Mouse (Mus musculus) midbrain, embryonic 15.5 days (tissue): ENCODE measurements around the gene Bend5. TPM values are rescaled to one million over a fixed set of nuclear protein-coding genes. Genes with fewer than 3 reads are reported as not detected.
A peak's percentile ranks its signal among the peaks of the same experiment; 100 is the strongest.

Source experiments
- ATAC-seq: fragments of 200-750 bp; cut with Nextera tagmentation; replicated peaks from 2 replicates; pipeline ENCODE4 v1.8.0; 2017; ENCODE audit warnings: moderate TSS enrichment
- H3K27ac ChIP-seq: fragments of 300-500 bp; sonication (generic); 2 replicates; pipeline ENCODE4 v1.5.1; 2015; ENCODE audit warnings: mild to moderate bottlenecking, inconsistent platforms
- H3K27me3 ChIP-seq: fragments of 300-500 bp; sonication (generic); replicated peaks from 2 replicates; pipeline ENCODE4 v1.6.1; 2015; ENCODE audit warnings: inconsistent platforms
- H3K36me3 ChIP-seq: fragments of 300-500 bp; sonication (generic); replicated peaks from 2 replicates; pipeline ENCODE4 v1.6.1; 2015; ENCODE audit warnings: inconsistent platforms
- H3K4me1 ChIP-seq: fragments of 300-500 bp; sonication (generic); 2 replicates; pipeline ENCODE4 v1.6.1; 2015; ENCODE audit warnings: inconsistent platforms
- H3K4me2 ChIP-seq: fragments of 300-500 bp; sonication (generic); 2 replicates; pipeline ENCODE4 v1.6.1; 2015; ENCODE audit warnings: inconsistent platforms, mild to moderate bottlenecking, moderate library complexity
- H3K4me3 ChIP-seq: fragments of 300-500 bp; sonication (generic); 2 replicates; pipeline ENCODE4 v1.5.1; 2015; ENCODE audit warnings: mild to moderate bottlenecking, inconsistent platforms
- H3K9ac ChIP-seq: fragments of 300-500 bp; sonication (generic); 2 replicates; pipeline ENCODE4 v1.6.1; 2015; ENCODE audit warnings: mild to moderate bottlenecking, inconsistent platforms
- H3K9me3 ChIP-seq: fragments of 300-500 bp; sonication (generic); 2 replicates; pipeline ENCODE4 v1.6.1; 2016; ENCODE audit warnings: inconsistent platforms
- WGBS: fragments of 180-500 bp; shearing (Covaris S2); methylation state at CpG from one replicate; pipeline ENCODE4 v1.1.7; 2015; ENCODE audit warnings: mixed read lengths; 5-methylcytosine and 5-hydroxymethylcytosine counted together
- polyA plus RNA-seq: library from polyadenylated mRNA; unstranded; fragments of >200 nt; fragmentation: Nextera tagmentation; extraction: Ambion mirVana; gene quantifications from 2 replicates; pipeline ENCODE4 v1.2.1, GENCODE M21; 2015

The Bend5 gene
- polyA plus RNA-seq, result 77.5 and 78.7 TPM in 2 replicates

DNA sequence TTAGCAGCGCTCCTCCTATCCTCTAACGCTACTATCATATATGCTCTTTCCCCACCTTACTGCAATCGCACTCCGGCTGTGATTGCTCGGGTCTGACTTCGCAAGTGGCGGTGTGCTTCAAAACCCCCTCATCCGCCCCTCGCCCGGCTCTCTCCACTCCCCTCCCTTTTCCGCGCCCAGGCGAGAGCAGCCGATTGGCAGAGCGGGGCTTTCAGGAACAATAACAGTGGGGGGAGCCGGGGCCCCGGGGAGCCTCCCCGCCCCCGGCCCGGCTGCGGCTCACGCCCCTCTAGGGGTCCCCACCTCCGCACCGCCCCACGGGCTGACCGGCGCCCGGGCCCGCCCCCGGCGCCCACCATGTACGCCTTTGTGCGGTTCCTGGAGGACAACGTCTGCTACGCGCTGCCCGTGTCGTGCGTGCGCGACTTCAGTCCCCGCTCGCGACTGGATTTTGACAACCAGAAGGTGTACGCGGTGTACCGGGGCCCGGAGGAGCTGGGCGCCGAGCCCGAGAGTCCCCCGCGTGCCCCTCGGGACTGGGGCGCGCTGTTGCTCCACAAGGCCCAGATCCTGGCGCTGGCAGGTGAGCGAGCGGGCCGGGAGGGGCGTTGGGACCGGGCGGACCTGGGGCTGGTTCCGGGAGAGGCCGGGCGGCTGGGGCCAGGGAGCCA, at the start of gene Bend5:
TSS of gene Bend5 (plus strand) at position 189 of the 671 bp plus-strand sequence.
- H3K9ac ChIP-seq, result peak within 1 kb of the TSS; percentile 100
- H3K27me3 ChIP-seq, result no peaks in the 10 kb centered on the region
- H3K4me3 ChIP-seq, result peak within 1 kb of the TSS; percentile 96
- WGBS, result under 1% methylated on average over 66 of the region's 66 CpGs
- H3K4me2 ChIP-seq, result peak within 1 kb of the TSS; percentile 72
- peaks cover 35% of the 10 kb centered on the region for H3K4me1 ChIP-seq
- no peaks in the 10 kb centered on the region for H3K36me3 ChIP-seq
- H3K9me3 ChIP-seq, result no peaks in the 10 kb centered on the region
- peak; percentile 98 for ATAC-seq
- peak within 1 kb of the TSS; percentile 94 for H3K27ac ChIP-seq

DNA sequence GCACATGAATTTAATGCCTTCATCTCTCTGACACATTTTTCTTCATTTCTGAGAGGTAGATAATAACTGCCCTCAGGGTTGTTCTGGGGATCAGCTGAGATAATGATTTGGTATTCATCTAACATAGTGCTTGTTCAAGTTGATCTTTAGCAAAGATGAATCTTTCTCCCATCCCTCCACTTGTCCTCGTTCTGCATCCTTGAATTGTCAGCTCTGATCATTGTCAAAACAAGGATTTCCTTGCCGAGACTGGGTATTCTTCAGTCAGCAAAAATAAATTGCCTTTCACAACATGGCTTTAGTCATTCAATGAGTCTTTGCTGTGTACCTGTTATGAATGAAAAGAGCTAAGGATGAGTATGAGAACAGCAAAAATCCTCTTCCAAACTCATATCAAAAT, 47.0 kb upstream of the Bend5 start:
- no peak overlapping the region for H3K4me3 ChIP-seq
- H3K4me2 ChIP-seq, result no peak overlapping the region
- ATAC-seq, result no peak
- no peaks in the 10 kb centered on the region for H3K36me3 ChIP-seq
- no peaks in the 10 kb centered on the region for H3K27me3 ChIP-seq
- no peaks in the 10 kb centered on the region for H3K9me3 ChIP-seq
- H3K9ac ChIP-seq, result no peak overlapping the region
- H3K27ac ChIP-seq, result no peak overlapping the region
- no peaks in the 10 kb centered on the region for H3K4me1 ChIP-seq
- WGBS, result 61% methylated on average over 2 of the region's 2 CpGs

DNA sequence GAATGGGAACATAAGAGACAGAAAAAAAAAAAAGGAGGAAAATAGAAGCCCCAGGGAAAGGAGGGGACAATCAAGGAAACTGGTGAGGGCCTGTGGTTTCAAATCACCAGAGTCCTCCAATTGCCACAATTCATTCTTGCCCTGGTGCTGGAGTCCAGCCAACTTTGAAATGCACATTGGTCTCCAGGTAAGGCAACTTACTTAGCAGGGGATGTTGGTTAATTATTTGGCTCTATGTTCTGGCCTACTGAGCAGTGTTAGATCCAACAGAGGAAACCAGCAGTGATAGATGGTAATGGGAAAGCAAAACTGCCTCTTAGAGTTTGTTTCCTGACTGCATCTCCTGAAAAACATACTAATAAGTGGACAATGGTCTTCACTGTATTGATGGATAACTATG, 37.6 kb upstream of the Bend5 start:
- Histone ChIP-seq H3K9me3 (no peaks in the 10 kb centered on the region), H3K9ac (no peak overlapping the region), H3K4me3 (no peak overlapping the region), H3K4me1 (no peaks in the 10 kb centered on the region), H3K36me3 (no peaks in the 10 kb centered on the region), H3K4me2 (no peak overlapping the region), H3K27ac (no peak overlapping the region), H3K27me3 (no peaks in the 10 kb centered on the region)
- no peak for ATAC-seq

DNA sequence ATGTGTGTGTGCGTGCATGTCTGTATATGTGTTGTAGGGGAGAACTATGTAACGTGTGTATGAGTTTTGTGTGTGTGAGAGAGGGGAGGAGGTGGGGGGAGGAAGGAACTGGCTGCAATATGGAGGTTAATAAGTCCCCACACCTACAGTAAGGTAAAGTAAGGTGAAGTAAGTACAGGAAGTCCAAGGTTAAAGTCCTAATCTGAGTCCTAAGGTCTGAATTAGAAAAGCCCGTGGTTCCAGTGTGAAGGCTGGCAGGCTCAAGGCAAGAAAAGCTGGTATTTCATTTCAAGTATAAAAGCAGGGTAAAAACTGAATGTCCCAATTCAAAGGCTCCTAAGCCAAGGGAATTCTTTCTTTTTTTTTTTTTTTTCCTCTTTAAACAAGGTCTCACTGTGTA, 36.7 kb upstream of the Bend5 start:
- Histone ChIP-seq H3K9me3 (no peaks in the 10 kb centered on the region), H3K9ac (no peak overlapping the region), H3K27ac (no peak overlapping the region), H3K36me3 (no peaks in the 10 kb centered on the region), H3K4me3 (no peak overlapping the region), H3K27me3 (no peaks in the 10 kb centered on the region), H3K4me2 (no peak overlapping the region), H3K4me1 (no peaks in the 10 kb centered on the region)
- 97% methylated on average over 3 of the region's 3 CpGs for WGBS
- no peak for ATAC-seq

DNA sequence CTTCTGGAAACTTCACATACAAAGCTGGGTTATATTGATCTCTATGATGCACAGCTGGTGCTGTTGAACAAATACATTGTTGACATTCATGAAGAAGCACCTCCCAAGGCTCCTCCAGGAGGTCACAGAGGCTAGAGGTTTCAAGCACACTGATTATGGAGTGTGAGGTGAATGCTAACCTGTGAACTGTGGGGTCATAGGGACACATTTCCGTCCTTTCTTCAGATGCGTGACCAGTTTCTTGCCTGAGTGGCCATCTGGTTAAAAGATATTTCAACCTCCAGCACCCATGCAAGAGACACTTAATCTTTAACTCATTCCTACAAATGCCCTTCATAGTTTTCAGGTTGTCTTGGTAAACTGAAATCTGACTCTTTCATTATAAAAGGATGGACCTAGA, 31.7 kb upstream of the Bend5 start:
- Histone ChIP-seq H3K9me3 (no peaks in the 10 kb centered on the region), H3K27me3 (no peaks in the 10 kb centered on the region), H3K4me3 (no peak overlapping the region), H3K36me3 (no peaks in the 10 kb centered on the region), H3K9ac (no peak overlapping the region), H3K4me2 (no peak overlapping the region), H3K4me1 (no peaks in the 10 kb centered on the region), H3K27ac (no peak overlapping the region)
- no peak for ATAC-seq
- WGBS, result 81% methylated on average over 2 of the region's 2 CpGs

DNA sequence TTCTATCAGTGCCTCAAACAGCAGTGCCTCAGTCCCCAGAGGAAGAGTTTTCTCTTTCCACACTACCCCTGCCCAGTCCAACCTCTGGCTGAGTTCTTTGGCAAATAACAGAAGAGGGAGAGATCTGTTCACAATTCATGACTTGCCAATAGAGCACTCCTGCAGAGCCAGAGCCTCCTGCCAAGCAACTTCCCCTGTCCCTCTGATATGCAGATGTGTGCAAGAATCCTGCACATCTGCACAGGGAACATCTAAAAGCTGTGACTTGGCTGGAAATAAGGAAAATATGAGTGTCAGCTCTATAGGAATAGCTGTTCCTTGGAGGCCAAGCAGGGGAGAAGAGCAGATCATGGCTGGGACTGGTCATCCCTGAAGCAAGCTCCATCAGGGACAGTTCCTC, 24.1 kb upstream of the Bend5 start:
- ATAC-seq, result no peak
- no peak overlapping the region for H3K4me3 ChIP-seq

DNA sequence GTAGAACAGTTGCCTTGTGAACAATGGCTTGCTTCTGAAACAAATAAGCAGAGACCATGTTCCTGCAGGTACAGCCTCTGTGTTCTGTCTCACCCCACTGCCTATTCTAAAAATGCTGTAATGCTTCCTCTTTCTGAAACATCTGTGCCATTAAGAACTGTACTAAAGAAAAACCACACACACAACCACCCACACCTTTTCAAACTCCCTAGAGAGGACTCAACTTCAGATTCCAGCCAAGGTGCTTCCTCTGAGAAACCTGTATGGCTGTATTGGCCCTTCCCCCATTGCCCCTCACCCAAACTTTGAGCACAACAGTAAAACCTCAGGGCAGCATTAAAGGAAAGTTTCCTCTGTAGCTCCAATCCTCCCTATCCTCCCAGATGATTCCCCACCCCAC, 15.0 kb upstream of the Bend5 start:
- no peaks in the 10 kb centered on the region for H3K27me3 ChIP-seq
- no peaks in the 10 kb centered on the region for H3K4me1 ChIP-seq
- ATAC-seq, result no peak
- H3K9me3 ChIP-seq, result no peaks in the 10 kb centered on the region
- H3K4me3 ChIP-seq, result no peak overlapping the region
- no peak overlapping the region for H3K27ac ChIP-seq
- H3K9ac ChIP-seq, result no peak overlapping the region
- no peak overlapping the region for H3K4me2 ChIP-seq
- H3K36me3 ChIP-seq, result no peaks in the 10 kb centered on the region

More for the DNA sequence above, 24.1 kb upstream of the Bend5 start:
- Histone ChIP-seq H3K36me3 (no peaks in the 10 kb centered on the region), H3K4me1 (no peaks in the 10 kb centered on the region), H3K4me2 (no peak overlapping the region), H3K27me3 (no peaks in the 10 kb centered on the region), H3K9ac (no peak overlapping the region), H3K9me3 (no peaks in the 10 kb centered on the region), H3K27ac (no peak overlapping the region)

DNA sequence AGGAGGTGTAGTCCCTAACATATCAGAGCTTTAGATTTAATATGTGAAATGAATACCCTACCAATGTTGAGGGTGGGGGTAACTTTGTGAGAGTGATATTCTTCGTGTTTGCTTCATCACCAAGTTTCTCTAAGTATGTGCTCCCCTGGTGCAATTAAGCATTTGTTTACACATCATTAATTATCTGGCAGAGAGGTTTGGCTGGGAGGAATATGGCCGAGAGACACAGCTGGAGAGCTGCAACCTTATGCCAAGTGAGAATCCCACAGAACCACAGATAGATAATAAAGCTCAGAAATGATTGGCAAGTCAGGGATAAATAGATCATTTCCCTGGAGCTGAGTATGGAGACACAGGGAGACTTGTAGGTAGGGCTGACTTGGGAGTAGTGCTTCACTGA, 14.1 kb upstream of the Bend5 start:
- WGBS, result 47% methylated on average over 2 of the region's 2 CpGs
- Histone ChIP-seq H3K9ac (no peak overlapping the region), H3K36me3 (no peaks in the 10 kb centered on the region), H3K27ac (no peak overlapping the region), H3K9me3 (no peaks in the 10 kb centered on the region), H3K4me2 (no peak overlapping the region), H3K4me3 (no peak overlapping the region), H3K4me1 (no peaks in the 10 kb centered on the region), H3K27me3 (no peaks in the 10 kb centered on the region)
- ATAC-seq, result no peak

DNA sequence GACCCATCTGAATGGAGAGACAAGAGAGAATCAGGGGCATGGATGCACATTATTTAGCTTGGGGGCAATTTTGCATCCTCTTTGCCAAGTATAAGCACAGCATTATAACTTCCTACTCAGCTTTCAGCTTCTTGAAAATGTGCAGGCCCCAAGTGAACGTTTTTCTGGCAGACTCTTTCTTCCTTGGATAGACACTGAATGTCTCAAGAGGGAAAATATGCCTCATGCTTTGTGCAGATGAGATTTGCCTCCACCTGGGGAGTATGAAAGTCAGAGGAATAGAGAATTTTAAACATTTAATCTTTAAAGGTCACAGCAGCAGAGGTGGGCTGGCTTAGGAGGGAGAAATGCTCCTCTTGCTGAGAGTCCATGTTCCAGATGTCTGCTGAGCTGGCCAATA, 11.6 kb upstream of the Bend5 start:
- Histone ChIP-seq H3K4me2 (no peak overlapping the region), H3K4me3 (no peak overlapping the region), H3K27ac (no peak overlapping the region), H3K9ac (no peak overlapping the region), H3K27me3 (no peaks in the 10 kb centered on the region), H3K4me1 (no peaks in the 10 kb centered on the region), H3K9me3 (no peaks in the 10 kb centered on the region), H3K36me3 (no peaks in the 10 kb centered on the region)
- ATAC-seq, result no peak
- WGBS, result 58% methylated on average over 1 of the region's 1 CpGs

DNA sequence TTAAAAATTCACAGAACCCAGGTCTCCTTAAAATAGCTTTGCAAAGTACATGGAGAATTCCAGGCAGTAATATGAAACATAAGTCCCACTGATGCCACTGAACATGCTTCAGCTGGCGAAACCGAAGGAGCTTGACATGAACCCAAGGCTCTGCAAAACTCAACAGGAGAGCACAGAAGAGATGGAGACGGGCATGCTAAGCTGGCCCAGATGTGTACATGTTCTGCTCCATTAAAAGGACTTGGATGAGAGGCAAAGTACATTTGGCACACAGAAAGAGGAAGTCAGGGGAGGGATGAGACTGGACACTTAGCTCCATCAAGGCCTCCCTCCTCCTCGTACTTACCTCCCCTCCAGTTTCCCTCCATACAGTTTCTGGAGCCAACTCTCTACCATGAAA, 4.1 kb upstream of the Bend5 start:
- ATAC-seq, result no peak
- WGBS, result 84% methylated on average over 4 of the region's 4 CpGs
- H3K9me3 ChIP-seq, result no peaks in the 10 kb centered on the region

DNA sequence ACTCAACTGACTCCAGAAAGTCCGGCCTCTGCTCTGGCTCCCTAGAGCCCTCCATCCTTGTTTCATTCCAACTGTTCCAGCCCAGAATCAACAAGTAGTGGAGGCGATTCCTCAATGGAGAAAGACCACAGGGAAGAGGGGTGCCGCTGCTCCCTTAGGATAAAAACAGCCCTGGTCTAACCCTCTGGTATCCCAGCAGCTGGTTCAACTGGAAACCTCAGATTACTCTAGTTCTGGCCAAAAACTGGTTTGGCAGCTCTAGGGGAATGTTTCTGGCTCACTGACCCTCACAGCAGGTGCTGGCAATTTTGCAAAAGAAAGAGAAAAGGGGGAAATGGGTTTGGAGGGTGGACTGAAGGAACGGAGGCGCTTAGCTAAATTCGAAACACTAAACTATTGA, 407 bp upstream of the Bend5 start:
- Histone ChIP-seq H3K9me3 (no peaks in the 10 kb centered on the region), H3K27ac (peak overlapping the region; percentile 94), H3K36me3 (no peaks in the 10 kb centered on the region), H3K27me3 (no peaks in the 10 kb centered on the region), H3K4me3 (peak overlapping the region; percentile 96), H3K4me2 (peak overlapping the region; percentile 72), H3K4me1 (peaks cover 35% of the 10 kb centered on the region), H3K9ac (peak overlapping the region; percentile 100)
- 0% methylated on average over 6 of the region's 6 CpGs for WGBS
- ATAC-seq, result peak; percentile 27

More for the DNA sequence above, 4.1 kb upstream of the Bend5 start:
- H3K4me3 ChIP-seq, result no peak overlapping the region
- no peaks in the 10 kb centered on the region for H3K27me3 ChIP-seq
- no peak overlapping the region for H3K27ac ChIP-seq
- H3K4me1 ChIP-seq, result peaks cover 6% of the 10 kb centered on the region
- H3K9ac ChIP-seq, result no peak overlapping the region
- no peak overlapping the region for H3K4me2 ChIP-seq
- no peaks in the 10 kb centered on the region for H3K36me3 ChIP-seq

DNA sequence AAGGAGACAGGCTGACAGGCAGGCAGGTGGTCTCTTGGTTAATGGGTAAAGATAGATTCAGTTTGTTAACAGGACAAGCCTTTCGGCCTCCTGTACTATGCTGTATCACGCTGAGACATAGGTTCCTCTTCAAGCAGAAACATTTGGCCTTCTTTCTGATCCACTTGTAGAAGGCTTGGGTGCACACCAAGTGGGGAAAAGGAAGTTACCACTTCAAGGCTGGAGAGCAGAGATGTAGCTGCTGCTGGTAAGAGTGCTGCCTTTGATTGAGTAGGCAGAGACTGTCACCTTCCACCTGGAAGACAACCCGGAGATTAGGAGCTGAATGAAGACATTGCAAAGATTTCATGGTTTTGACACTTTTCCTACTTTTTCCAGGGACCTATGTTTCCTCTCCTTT, 1.3 kb downstream of the Bend5 start:
- H3K4me1 ChIP-seq, result peaks cover 35% of the 10 kb centered on the region
- no peak for ATAC-seq
- no peaks in the 10 kb centered on the region for H3K9me3 ChIP-seq

DNA sequence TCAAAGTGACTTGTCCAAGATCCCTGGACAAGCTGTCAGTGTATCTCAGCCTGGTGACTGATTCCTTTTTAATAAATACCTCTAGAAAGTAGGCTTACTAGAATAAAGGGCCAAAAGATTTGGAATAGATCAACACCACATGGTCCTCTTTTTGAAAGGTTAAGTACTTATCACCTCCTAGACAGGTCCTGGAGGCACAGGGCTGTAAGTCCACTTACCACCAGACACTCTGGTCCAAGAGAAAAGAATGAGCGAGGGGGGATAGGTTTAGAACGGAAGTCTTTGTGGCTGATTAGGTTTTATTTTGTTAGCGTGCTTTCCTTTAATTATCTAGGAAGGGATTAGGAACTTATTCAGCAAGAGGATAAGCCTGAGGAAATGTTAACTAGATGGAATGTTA, 1.7 kb downstream of the Bend5 start:
- Histone ChIP-seq H3K27me3 (no peaks in the 10 kb centered on the region), H3K4me1 (peaks cover 35% of the 10 kb centered on the region), H3K4me3 (peak overlapping the region; percentile 96), H3K4me2 (peak overlapping the region; percentile 72), H3K27ac (no peak overlapping the region), H3K36me3 (no peaks in the 10 kb centered on the region), H3K9ac (no peak overlapping the region), H3K9me3 (no peaks in the 10 kb centered on the region)
- ATAC-seq, result no peak
- 37% methylated on average over 3 of the region's 3 CpGs for WGBS

More for the DNA sequence above, 1.3 kb downstream of the Bend5 start:
- no peaks in the 10 kb centered on the region for H3K36me3 ChIP-seq
- H3K9ac ChIP-seq, result peak overlapping the region; percentile 100
- 0 out of 2 replicates have a peak overlapping the region, but pooled peaks have one; percentile 94 for H3K27ac ChIP-seq
- peak overlapping the region; percentile 72 for H3K4me2 ChIP-seq
- H3K4me3 ChIP-seq, result peak overlapping the region; percentile 96
- H3K27me3 ChIP-seq, result no peaks in the 10 kb centered on the region
- 65% methylated on average over 3 of the region's 3 CpGs for WGBS
